Mouse (Mus musculus): ENCODE measurements around the gene Pla2g4b.

DNA sequence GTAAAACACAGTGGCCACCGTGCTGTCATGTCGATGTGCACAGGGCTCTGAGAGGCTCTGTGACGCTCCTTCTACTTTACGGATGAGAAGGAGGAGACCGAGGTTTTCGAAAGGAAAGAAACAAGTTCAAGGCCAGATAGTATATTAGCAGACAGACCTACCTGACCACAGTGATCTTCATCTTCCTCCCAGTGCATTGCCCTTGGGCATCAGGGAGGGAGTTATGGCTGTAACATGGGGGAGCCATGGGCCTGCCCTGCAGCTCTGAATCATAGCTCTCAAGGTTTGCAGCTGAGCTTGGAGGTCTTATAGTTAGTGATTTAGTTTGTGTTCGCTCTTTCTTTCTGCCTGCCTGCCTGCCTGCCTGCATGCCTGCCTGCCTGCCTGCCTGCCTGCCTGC, 26.5 kb upstream of the Pla2g4b start:
- no peak for TF ChIP-seq CTCF (IDR thresholded peaks at IDR 0.05; ENCODE audit: control insufficient read depth, insufficient read depth, insufficient replicate concordance, low read depth, low read length)
- no peak for TF ChIP-seq POLR2A (IDR thresholded peaks at IDR 0.05; ENCODE audit: control insufficient read depth, low read depth, low read length)

Data from testis, adult 2 months (tissue).